Mouse (Mus musculus): Measurements from ENCODE around the gene Dlg2.
A peak's percentile ranks its signal among the peaks of the same experiment; 100 is the strongest.

The Dlg2 gene

GRCm38 (mm10) chr7:91548796-91549195, 1072.3 kb downstream of the Dlg2 start:
- TF ChIP-seq NANOG (IDR thresholded peaks at IDR 0.05; ENCODE audit: borderline replicate concordance, low read length) (no peak), CTCF (conservative IDR thresholded peaks at IDR 0.05; ENCODE audit: low read length) (no peak), POU5F1 (IDR thresholded peaks at IDR 0.05; ENCODE audit: borderline replicate concordance, low read length) (no peak)
- Histone ChIP-seq H3K4me1 (replicated peaks; ENCODE audit: low read depth, low read length) (no peaks in the 10 kb centered on the region), H3K36me3 (ENCODE audit: insufficient read depth, low read length) (no peaks in the 10 kb centered on the region), H3K27me3 (ENCODE audit: insufficient read depth, low read length) (no peaks in the 10 kb centered on the region), H3K9me3 (ENCODE audit: low read length) (no peaks in the 10 kb centered on the region), H3K4me3 (replicated peaks; ENCODE audit: low read length) (no peak overlapping the region)

- TF ChIP-seq NANOG (IDR thresholded peaks at IDR 0.05; ENCODE audit: borderline replicate concordance, low read length) (no peak), CTCF (conservative IDR thresholded peaks at IDR 0.05; ENCODE audit: low read length) (no peak), POU5F1 (IDR thresholded peaks at IDR 0.05; ENCODE audit: borderline replicate concordance, low read length) (no peak)
- Histone ChIP-seq H3K4me3 (replicated peaks; ENCODE audit: low read length) (no peak overlapping the region), H3K36me3 (ENCODE audit: insufficient read depth, low read length) (no peaks in the 10 kb centered on the region), H3K27me3 (ENCODE audit: insufficient read depth, low read length) (no peaks in the 10 kb centered on the region), H3K4me1 (replicated peaks; ENCODE audit: low read depth, low read length) (no peaks in the 10 kb centered on the region), H3K9me3 (ENCODE audit: low read length) (no peaks in the 10 kb centered on the region)
These were observed 1081.1 kb downstream of the Dlg2 start for GRCm38 (mm10) chr7:91557582-91557981.

GRCm38 (mm10) chr7:91567423-91567822, 1091.0 kb downstream of the Dlg2 start:
- Histone ChIP-seq H3K4me3 (replicated peaks; ENCODE audit: low read length) (no peak overlapping the region), H3K36me3 (ENCODE audit: insufficient read depth, low read length) (no peaks in the 10 kb centered on the region), H3K27me3 (ENCODE audit: insufficient read depth, low read length) (no peaks in the 10 kb centered on the region), H3K9me3 (ENCODE audit: low read length) (no peaks in the 10 kb centered on the region), H3K4me1 (replicated peaks; ENCODE audit: low read depth, low read length) (no peaks in the 10 kb centered on the region)
- TF ChIP-seq NANOG (IDR thresholded peaks at IDR 0.05; ENCODE audit: borderline replicate concordance, low read length) (no peak), CTCF (conservative IDR thresholded peaks at IDR 0.05; ENCODE audit: low read length) (no peak), POU5F1 (IDR thresholded peaks at IDR 0.05; ENCODE audit: borderline replicate concordance, low read length) (no peak)

- Histone ChIP-seq H3K4me3 (replicated peaks; ENCODE audit: low read length) (no peak overlapping the region), H3K36me3 (ENCODE audit: insufficient read depth, low read length) (no peaks in the 10 kb centered on the region), H3K9me3 (ENCODE audit: low read length) (no peaks in the 10 kb centered on the region), H3K4me1 (replicated peaks; ENCODE audit: low read depth, low read length) (no peaks in the 10 kb centered on the region), H3K27me3 (ENCODE audit: insufficient read depth, low read length) (no peaks in the 10 kb centered on the region)
- TF ChIP-seq NANOG (IDR thresholded peaks at IDR 0.05; ENCODE audit: borderline replicate concordance, low read length) (no peak), POU5F1 (IDR thresholded peaks at IDR 0.05; ENCODE audit: borderline replicate concordance, low read length) (no peak), CTCF (conservative IDR thresholded peaks at IDR 0.05; ENCODE audit: low read length) (no peak)
These were observed 1094.5 kb downstream of the Dlg2 start for GRCm38 (mm10) chr7:91570969-91571368.

- TF ChIP-seq CTCF (conservative IDR thresholded peaks at IDR 0.05; ENCODE audit: low read length), result no peak
- TF ChIP-seq POU5F1 (IDR thresholded peaks at IDR 0.05; ENCODE audit: borderline replicate concordance, low read length), result no peak
- TF ChIP-seq NANOG (IDR thresholded peaks at IDR 0.05; ENCODE audit: borderline replicate concordance, low read length), result no peak
- Histone ChIP-seq H3K27me3 (ENCODE audit: insufficient read depth, low read length) (no peaks in the 10 kb centered on the region), H3K9me3 (ENCODE audit: low read length) (no peaks in the 10 kb centered on the region), H3K4me3 (replicated peaks; ENCODE audit: low read length) (no peak overlapping the region), H3K4me1 (replicated peaks; ENCODE audit: low read depth, low read length) (no peaks in the 10 kb centered on the region), H3K36me3 (ENCODE audit: insufficient read depth, low read length) (no peaks in the 10 kb centered on the region)
These were observed 1096.2 kb downstream of the Dlg2 start for GRCm38 (mm10) chr7:91572666-91573065.

GRCm38 (mm10) chr7:91573321-91573720, 1096.8 kb downstream of the Dlg2 start:
- Histone ChIP-seq H3K36me3 (ENCODE audit: insufficient read depth, low read length) (no peaks in the 10 kb centered on the region), H3K27me3 (ENCODE audit: insufficient read depth, low read length) (no peaks in the 10 kb centered on the region), H3K4me3 (replicated peaks; ENCODE audit: low read length) (no peak overlapping the region), H3K4me1 (replicated peaks; ENCODE audit: low read depth, low read length) (no peaks in the 10 kb centered on the region), H3K9me3 (ENCODE audit: low read length) (no peaks in the 10 kb centered on the region)
- TF ChIP-seq CTCF (conservative IDR thresholded peaks at IDR 0.05; ENCODE audit: low read length), result no peak
- no peak for TF ChIP-seq NANOG (IDR thresholded peaks at IDR 0.05; ENCODE audit: borderline replicate concordance, low read length)
- TF ChIP-seq POU5F1 (IDR thresholded peaks at IDR 0.05; ENCODE audit: borderline replicate concordance, low read length), result no peak

GRCm38 (mm10) chr7:91576216-91576615, 1099.7 kb downstream of the Dlg2 start:
- TF ChIP-seq POU5F1 (IDR thresholded peaks at IDR 0.05; ENCODE audit: borderline replicate concordance, low read length) (no peak), CTCF (conservative IDR thresholded peaks at IDR 0.05; ENCODE audit: low read length) (no peak)
- H3K4me1 ChIP-seq (replicated peaks; ENCODE audit: low read depth, low read length), result no peaks in the 10 kb centered on the region

GRCm38 (mm10) chr7:91582203-91582602, 1105.7 kb downstream of the Dlg2 start:
- Histone ChIP-seq H3K9me3 (ENCODE audit: low read length) (no peaks in the 10 kb centered on the region), H3K4me3 (replicated peaks; ENCODE audit: low read length) (no peak overlapping the region), H3K36me3 (ENCODE audit: insufficient read depth, low read length) (no peaks in the 10 kb centered on the region), H3K4me1 (replicated peaks; ENCODE audit: low read depth, low read length) (no peaks in the 10 kb centered on the region), H3K27me3 (ENCODE audit: insufficient read depth, low read length) (no peaks in the 10 kb centered on the region)
- TF ChIP-seq CTCF (conservative IDR thresholded peaks at IDR 0.05; ENCODE audit: low read length) (peak; percentile 16; the same call in 1 of the 2 replicates), POU5F1 (IDR thresholded peaks at IDR 0.05; ENCODE audit: borderline replicate concordance, low read length) (no peak), NANOG (IDR thresholded peaks at IDR 0.05; ENCODE audit: borderline replicate concordance, low read length) (no peak)

More at GRCm38 (mm10) chr7:91576216-91576615, 1099.7 kb downstream of the Dlg2 start:
- H3K36me3 ChIP-seq (ENCODE audit: insufficient read depth, low read length), result no peaks in the 10 kb centered on the region
- H3K4me3 ChIP-seq (replicated peaks; ENCODE audit: low read length), result no peak overlapping the region
- H3K9me3 ChIP-seq (ENCODE audit: low read length), result no peaks in the 10 kb centered on the region
- no peaks in the 10 kb centered on the region for H3K27me3 ChIP-seq (ENCODE audit: insufficient read depth, low read length)

- Histone ChIP-seq H3K4me1 (replicated peaks; ENCODE audit: low read depth, low read length) (no peaks in the 10 kb centered on the region), H3K27me3 (ENCODE audit: insufficient read depth, low read length) (no peaks in the 10 kb centered on the region), H3K9me3 (ENCODE audit: low read length) (no peaks in the 10 kb centered on the region), H3K36me3 (ENCODE audit: insufficient read depth, low read length) (no peaks in the 10 kb centered on the region), H3K4me3 (replicated peaks; ENCODE audit: low read length) (no peak overlapping the region)
- no peak for TF ChIP-seq POU5F1 (IDR thresholded peaks at IDR 0.05; ENCODE audit: borderline replicate concordance, low read length)
- no peak for TF ChIP-seq CTCF (conservative IDR thresholded peaks at IDR 0.05; ENCODE audit: low read length)
These were observed 1107.1 kb downstream of the Dlg2 start for GRCm38 (mm10) chr7:91583566-91583965.
